Mouse (Mus musculus): Measurements from ENCODE around the gene Pik3r2.

- TF ChIP-seq EP300 (IDR thresholded peaks at IDR 0.05), result no peak
- TF ChIP-seq CTCF (IDR thresholded peaks at IDR 0.05), result no peak
Observed at GRCm38 (mm10) chr8:70775851-70776495, 540 bp downstream of the Pik3r2 start.

Measured in lung, postnatal 0 days (tissue).